Mouse (Mus musculus) A20 (cell line): ENCODE results near the gene Gm45837.

Source experiments
- DNase-seq: peaks from one replicate; pipeline ENCODE4 v3.0.0-alpha.2; 2011; ENCODE audit warnings: low read depth, low spot score

Gm45837 gene

GRCm38 (mm10) chr7:101391909-101392479, 18.7 kb upstream of the Gm45837 start:
- DNase-seq = no peak

- no peak for DNase-seq
These were observed 17.7 kb upstream of the Gm45837 start for GRCm38 (mm10) chr7:101393015-101393414.

GRCm38 (mm10) chr7:101393694-101394504, 16.8 kb upstream of the Gm45837 start:
- DNase-seq = no peak

- DNase-seq = no peak
These were observed 16.1 kb upstream of the Gm45837 start for GRCm38 (mm10) chr7:101394569-101394968.

- no peak for DNase-seq
These were observed 15.2 kb upstream of the Gm45837 start for GRCm38 (mm10) chr7:101395471-101395870.

GRCm38 (mm10) chr7:101397175-101397574, 13.5 kb upstream of the Gm45837 start:
- DNase-seq = no peak

- no peak for DNase-seq
These were observed 9.2 kb upstream of the Gm45837 start for GRCm38 (mm10) chr7:101401510-101401909.

GRCm38 (mm10) chr7:101403831-101404230, 6.9 kb upstream of the Gm45837 start:
- DNase-seq = no peak

GRCm38 (mm10) chr7:101412796-101413195, 2.1 kb downstream of the Gm45837 start:
- DNase-seq = peak; percentile 84

GRCm38 (mm10) chr7:101414209-101414608, 3.5 kb downstream of the Gm45837 start:
- DNase-seq = no peak

- DNase-seq = no peak
These were observed 4.2 kb downstream of the Gm45837 start for GRCm38 (mm10) chr7:101414661-101415511.

- no peak for DNase-seq
These were observed 4.9 kb downstream of the Gm45837 start for GRCm38 (mm10) chr7:101415512-101416100.

- no peak for DNase-seq
These were observed 5.7 kb downstream of the Gm45837 start for GRCm38 (mm10) chr7:101416391-101416790.

- DNase-seq = peak; percentile 29
These were observed 8.5 kb downstream of the Gm45837 start for GRCm38 (mm10) chr7:101419013-101419770.

- no peak for DNase-seq
These were observed 10.8 kb downstream of the Gm45837 start, which contains the start of gene Pde2a for GRCm38 (mm10) chr7:101421529-101421928. TSS of gene Pde2a (plus strand) at chr7:101421691.

GRCm38 (mm10) chr7:101422069-101422468, 11.4 kb downstream of the Gm45837 start:
- DNase-seq = no peak

- DNase-seq = no peak
These were observed 12.0 kb downstream of the Gm45837 start for GRCm38 (mm10) chr7:101422646-101423045.

- no peak for DNase-seq
These were observed 13.3 kb downstream of the Gm45837 start for GRCm38 (mm10) chr7:101423970-101424369.

GRCm38 (mm10) chr7:101426692-101427091, 16.0 kb downstream of the Gm45837 start:
- DNase-seq = no peak

- DNase-seq = peak; percentile 43
These were observed 17.1 kb downstream of the Gm45837 start for GRCm38 (mm10) chr7:101427736-101428135.

GRCm38 (mm10) chr7:101435038-101435437, 24.4 kb downstream of the Gm45837 start:
- no peak for DNase-seq
